Mouse (Mus musculus): ENCODE measurements around the gene Wdr26. TPM values are rescaled to one million over a fixed set of nuclear protein-coding genes. Genes with fewer than 3 reads are reported as not detected.
A peak's percentile ranks its signal among the peaks of the same experiment; 100 is the strongest.

The Wdr26 gene
- total RNA-seq, 2 experiments from 2014 or later, result 139 to 142 TPM

GRCm38 (mm10) chr1:181167816-181168215, 44.0 kb downstream of the Wdr26 start:
- DNase-seq, result no peak

DNA sequence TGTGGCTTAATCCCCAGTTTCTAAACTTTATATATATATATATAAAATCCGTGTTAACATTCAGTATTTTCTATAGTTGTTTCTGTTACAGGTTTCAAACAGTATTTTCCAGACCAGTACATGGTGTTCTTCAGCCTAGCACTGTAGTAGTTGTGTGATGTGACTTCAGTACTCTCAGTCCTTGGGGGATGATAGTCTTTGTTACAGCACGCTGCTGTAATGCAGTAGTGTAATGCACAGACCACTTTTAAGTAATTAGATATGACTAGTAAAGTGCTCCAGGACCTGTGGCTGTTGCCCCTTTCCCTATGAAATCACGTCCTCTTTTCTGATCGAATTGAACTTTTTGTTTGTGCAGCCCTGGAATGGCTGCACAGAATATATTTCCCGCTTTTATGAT, 60.3 kb downstream of the Wdr26 start:
- DNase-seq, result no peak

DNA sequence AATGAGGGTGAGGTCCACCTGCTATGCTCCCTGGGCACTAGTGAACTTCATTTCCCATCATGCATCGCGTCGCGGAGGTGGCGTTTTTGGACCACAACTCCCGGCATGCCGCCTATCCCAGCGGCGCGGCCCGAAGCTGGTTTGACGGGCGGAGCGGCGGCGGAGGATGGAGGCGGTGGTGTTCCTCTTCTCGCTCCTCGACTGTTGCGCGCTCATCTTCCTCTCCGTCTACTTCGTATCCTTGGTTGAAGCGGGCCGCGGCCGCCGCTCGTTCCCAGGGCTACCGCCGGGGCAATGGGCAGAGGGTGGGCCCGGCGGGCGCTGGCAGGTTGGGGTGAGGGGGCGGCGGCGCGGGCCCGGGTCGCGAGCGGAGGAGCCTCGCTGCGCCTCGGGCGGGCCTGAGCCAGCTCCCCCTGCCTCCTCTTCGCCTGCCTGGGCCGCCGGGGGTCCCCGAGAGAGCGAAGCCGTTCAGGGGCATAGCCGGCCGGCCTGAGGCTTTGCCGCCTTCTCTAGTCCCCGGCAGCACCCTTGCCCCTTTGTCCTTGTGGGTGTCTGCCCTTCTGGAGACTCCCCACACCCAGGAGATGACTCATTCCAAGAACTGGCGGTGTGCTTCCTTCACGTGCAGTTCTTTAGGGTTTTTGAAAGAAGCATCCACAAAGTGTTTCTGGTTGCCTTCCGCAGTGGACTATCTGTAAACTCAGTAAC, 60.8 kb downstream of the Wdr26 start:
- peak; percentile 93 to 94 for DNase-seq

GRCm38 (mm10) chr1:181150431-181150826, 61.4 kb downstream of the Wdr26 start:
- no peak for DNase-seq

DNA sequence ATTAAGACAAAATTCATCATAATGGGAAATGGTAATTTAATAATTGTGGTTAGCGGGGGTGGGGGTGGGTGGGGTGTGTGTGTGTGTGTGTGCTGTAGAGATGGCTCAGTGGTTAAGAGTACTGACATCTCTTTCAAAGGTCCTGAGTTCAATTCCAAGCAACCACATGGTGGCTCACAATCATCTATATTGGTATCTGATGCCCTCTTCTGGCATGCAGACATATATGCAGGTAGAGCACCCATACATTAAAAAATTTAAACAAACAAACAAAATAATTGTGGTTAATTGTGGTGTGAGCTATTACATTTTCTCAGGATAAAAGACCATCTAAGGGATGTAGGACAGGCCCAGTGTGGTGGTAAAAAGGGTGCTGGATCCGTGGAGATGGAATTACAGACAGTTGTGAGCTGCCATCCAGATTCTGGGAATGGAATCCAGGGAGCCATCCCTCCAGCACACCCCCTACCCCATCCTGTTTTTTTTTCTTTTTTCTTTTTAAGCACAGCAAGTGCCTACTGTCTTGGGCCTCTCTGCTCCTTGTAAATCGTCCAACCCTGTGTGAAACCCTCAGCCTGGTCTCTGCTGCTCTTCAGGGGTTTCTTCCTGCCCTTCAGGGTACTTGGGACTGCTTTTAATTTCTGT, 62.3 kb downstream of the Wdr26 start:
- DNase-seq, result no peak

- DNase-seq, result no peak
These were observed 63.3 kb downstream of the Wdr26 start for GRCm38 (mm10) chr1:181148540-181148939.

DNA sequence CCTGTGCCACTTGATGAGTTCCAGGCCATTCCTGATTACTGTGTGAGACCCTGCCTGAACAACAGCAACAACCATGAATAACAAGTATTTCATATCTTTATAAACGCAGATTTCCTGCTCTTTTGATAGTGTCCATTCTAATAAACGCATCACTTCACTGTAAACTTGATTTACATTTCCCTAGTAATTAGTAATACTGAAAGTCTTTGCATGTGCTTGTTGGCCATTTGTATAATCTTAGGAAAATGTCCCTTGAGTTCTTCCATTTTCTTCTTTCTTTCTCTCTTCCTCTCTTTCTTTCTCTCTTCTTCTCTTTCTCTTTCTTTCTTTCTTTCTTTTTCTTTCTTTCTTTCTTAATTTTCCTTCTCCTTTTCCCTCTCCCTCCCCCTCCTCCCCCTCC, 65.6 kb downstream of the Wdr26 start:
- no peak for DNase-seq

- DNase-seq, result no peak
These were observed 66.8 kb downstream of the Wdr26 start for GRCm38 (mm10) chr1:181144966-181145365.

DNA sequence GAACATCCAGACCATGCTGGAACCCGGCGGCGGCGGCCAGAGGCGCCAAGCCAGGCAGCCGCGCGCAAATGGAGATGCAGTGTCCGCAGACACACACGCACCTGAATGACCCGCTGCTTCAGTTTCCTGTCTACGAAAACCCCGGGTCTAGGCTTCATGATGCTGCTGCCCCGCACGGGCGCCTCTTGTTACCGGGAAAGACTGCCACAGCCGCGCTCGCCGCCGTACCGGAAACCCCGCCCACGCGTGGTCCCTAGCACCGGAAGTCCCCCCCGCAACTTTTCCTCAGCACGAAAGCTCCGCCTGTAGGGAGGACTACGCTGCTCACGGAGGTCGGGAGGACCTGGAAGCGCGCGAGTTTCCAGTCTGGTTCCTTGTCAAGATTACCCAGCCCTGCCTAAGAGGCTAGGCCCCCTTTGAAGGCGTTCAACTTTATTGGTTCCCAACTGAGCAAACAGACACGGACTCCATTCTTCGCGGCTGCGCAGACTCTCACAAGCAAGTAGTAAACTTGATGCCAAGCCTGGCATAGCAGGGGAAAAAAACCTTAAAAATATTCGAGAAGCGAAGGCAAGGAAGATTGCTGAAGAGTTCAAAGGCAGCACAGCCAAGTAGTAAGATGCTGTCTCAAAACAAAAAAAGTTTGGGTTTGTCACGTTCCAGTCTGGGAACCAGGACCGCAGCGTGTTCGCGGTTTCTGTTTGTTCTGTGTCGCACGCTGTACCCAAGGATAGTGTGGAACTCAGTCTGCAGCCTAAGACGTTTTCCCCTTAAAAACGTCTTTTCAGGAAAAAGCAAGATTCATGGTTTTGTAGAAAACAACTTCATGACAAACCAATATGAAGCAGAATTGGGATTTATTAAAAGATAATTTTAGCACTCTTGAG, 67.6 kb downstream of the Wdr26 start, which contains the start of the genes Nvl and Cnih4:
Nvl (minus strand) TSS at position 255 of the 887 bp plus-strand sequence.
Cnih4 (plus strand) TSS at position 744 of the 887 bp plus-strand sequence.
- peak; percentile 94 for DNase-seq

GRCm38 (mm10) chr1:181143609-181143949, 68.2 kb downstream of the Wdr26 start:
- no peak for DNase-seq

- no peak for DNase-seq
These were observed 73.1 kb downstream of the Wdr26 start for GRCm38 (mm10) chr1:181138730-181139129.

GRCm38 (mm10) chr1:181131915-181132314, 79.9 kb downstream of the Wdr26 start:
- DNase-seq, result peak; percentile 78 to 83

DNA sequence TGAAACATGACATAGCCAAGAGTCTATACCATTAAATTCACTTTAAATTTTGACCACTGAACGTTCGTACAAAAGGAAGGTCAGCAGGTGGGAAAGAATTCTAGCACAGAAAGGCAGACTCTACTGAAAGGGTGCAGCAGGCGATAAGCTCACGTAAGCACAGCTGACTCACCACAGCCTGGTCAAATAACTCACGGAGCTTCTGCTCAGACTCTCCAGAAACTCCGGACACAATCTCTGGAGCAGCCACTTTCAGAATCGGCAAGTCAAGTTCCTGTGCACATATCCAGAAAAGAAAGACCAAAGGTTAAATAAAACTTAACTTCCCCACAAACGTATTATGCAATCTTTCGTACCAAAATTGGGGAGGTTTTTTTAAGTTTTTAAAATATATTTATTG, 85.0 kb downstream of the Wdr26 start:
- peak; percentile 42 to 56 for DNase-seq

- DNase-seq, result peak; percentile 25 to 39
These were observed 85.9 kb downstream of the Wdr26 start for GRCm38 (mm10) chr1:181125916-181126315.

DNA sequence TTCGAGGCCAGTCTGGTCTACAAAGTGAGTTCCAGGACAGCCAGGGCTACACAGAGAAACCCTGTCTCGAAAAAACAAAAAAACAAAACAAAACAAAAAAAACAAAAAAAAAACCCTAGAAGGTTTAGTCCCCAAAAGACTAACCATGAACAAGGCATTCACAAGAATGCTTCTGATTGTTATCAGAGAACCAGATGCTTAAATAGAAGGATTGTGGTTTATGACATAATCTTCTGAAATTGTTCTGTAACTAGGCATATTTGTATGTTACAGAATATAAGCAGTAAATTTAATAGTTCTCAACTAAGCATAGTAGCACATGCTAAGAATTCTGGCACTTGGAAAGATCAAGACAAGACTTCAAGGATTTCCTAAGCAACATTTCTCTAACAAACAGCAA, 87.7 kb downstream of the Wdr26 start:
- DNase-seq, result no peak

Other genes with a start within 250 kb of the Wdr26 start
- gene Ephx1, start 191.1 kb downstream of the Wdr26 start, total RNA-seq (2021), result 100 to 1,000 TPM; 139 to 160 TPM
- not detected for gene 9130409I23Rik, start 160.8 kb downstream of the Wdr26 start, total RNA-seq (2021)
- 10 to 100 TPM; 15.8 to 18.8 TPM for gene Nvl, start 67.8 kb downstream of the Wdr26 start, total RNA-seq (2021)
- gene Cnih4, start 67.3 kb downstream of the Wdr26 start, total RNA-seq (2021), result 10 to 100 TPM; 46.1 to 60.5 TPM
- not detected for gene Cnih3, start 140.6 kb upstream of the Wdr26 start, total RNA-seq (2021)

Data from adrenal gland, postnatal 36 days (tissue).